Mouse (Mus musculus) layer of hippocampus, adult 2 months (tissue): Measurements from ENCODE around the gene Grcc10. TPM values are rescaled to one million over a fixed set of nuclear protein-coding genes. Genes with fewer than 3 reads are reported as not detected.

Experiments used
- DNase-seq, 2 experiments: peaks; one replicate each; pipeline ENCODE4 v3.0.0; 2022; ENCODE audit warnings: low spot score in 2 of 2
- H3K27ac ChIP-seq: fragments of 200-600 bp; 2 replicates; pipeline ENCODE4 v1.8.1; 2022
- H3K4me3 ChIP-seq: fragments of 200-600 bp; 2 replicates; pipeline ENCODE4 v1.8.1; 2022; ENCODE audit warnings: mild to moderate bottlenecking
- CTCF ChIP-seq: fragments of 200-600 bp; conservative IDR thresholded peaks from 2 replicates; pipeline ENCODE4 v1.8.1; 2022; ENCODE audit warnings: antibody characterized with exemption, mild to moderate bottlenecking, moderate library complexity
- long read RNA-seq, 2 experiments: library from polyadenylated mRNA; stranded (forward); transcript quantifications; one replicate each; pipeline ENCODE4 v2.0.0; 2021; ENCODE audit warnings: borderline mapping rate in 2 of 2
- total RNA-seq, 2 experiments: library from RNA; stranded (reverse); gene quantifications; 2 replicates each; pipeline ENCODE4 v1.2.3; 2021

Gene Grcc10
- 100 to 1,000 TPM; 295 to 339 TPM for total RNA-seq
- long read RNA-seq, experiment 1, transcript Grcc10-203 (2 exons, 424 nt): minor isoform, 6 of 180 reads
- long read RNA-seq, experiment 1, transcript Grcc10-201 (3 exons, 863 nt): major isoform, 145 of 180 reads
- long read RNA-seq, experiment 1, partial matches to known transcripts: 22 of 180 reads
- long read RNA-seq, experiment 1, other reads (novel, unspliced or antisense): 4 of 180 reads
- long read RNA-seq, experiment 2, transcript Grcc10-201 (3 exons, 863 nt): major isoform, 215 of 242 reads
- long read RNA-seq, experiment 2, transcript Grcc10-203 (2 exons, 424 nt): minor isoform, 6 of 242 reads
- long read RNA-seq, experiment 2, partial matches to known transcripts: 16 of 242 reads
- long read RNA-seq, experiment 2, other reads (novel, unspliced or antisense): 3 of 242 reads

DNA sequence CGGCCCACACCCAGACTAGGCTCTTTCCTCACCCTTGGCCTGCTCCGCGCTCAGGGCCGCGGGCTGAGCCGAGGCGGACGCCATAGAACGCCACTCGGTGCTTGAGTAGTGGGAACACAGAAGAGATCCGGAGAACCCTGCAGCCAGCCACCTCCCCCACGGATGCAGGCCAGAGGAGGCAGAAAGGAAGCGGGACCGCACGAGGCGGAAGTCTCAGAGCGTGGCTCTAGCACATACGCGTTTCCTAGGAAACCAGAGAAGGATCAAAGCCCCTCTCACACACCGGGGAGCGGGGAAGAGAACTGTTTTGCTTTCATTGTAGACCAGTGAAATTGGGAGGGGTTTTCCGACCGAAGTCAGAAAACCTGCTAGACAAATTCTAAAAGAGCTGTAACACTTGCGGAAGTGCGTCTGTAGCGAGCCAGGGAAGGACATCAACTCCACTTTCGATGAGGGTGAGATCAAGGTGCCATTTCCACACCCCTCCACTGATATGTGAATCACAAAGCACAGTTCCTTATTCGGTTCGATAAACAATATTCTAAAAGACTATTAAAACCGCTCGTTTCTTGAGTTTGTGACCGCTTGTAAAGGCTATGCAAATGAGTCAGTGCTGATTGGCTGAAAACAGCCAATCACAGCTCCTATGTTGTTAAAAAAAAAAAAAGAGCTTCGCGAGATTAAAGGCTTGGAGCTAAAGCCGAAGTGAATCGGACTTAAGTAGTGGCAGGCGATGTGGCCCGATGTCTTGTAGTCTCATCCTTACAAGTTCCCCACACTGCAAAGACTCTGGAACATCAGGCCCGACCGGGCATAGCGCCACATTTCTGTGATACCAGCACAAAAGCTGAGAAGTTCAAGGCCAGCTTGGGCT, at the start of gene Grcc10:
Grcc10 (minus strand) TSS at position 487 of the 874 bp plus-strand sequence.
- Histone ChIP-seq H3K27ac (peak within 1 kb of the TSS; percentile 100), H3K4me3 (peak within 1 kb of the TSS; percentile 65)
- peak; percentile 88 to 92 for DNase-seq
- no peak for TF ChIP-seq CTCF

DNA sequence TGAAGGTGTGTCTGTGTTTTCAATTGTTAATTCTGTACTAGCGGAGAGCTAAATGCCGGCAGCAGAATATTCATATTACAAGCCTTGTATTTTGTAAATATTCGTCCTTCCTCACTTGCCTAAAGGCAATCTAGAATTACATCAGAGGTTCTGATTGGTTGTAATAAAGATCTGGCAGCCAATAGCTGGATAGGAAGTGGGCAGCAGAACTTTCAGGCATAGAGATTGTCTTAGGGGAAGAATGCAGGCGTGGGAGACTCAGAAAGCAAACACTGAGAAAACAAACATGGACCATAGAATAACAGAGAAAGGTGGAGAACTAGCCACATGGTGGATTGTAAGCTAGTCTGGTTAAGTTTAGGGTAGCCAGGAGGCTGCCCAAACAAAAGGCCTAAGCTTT, 48.9 kb upstream of the Grcc10 start:
- no peak for DNase-seq
- no peak overlapping the region for H3K4me3 ChIP-seq
- no peak overlapping the region for H3K27ac ChIP-seq
- no peak for TF ChIP-seq CTCF

DNA sequence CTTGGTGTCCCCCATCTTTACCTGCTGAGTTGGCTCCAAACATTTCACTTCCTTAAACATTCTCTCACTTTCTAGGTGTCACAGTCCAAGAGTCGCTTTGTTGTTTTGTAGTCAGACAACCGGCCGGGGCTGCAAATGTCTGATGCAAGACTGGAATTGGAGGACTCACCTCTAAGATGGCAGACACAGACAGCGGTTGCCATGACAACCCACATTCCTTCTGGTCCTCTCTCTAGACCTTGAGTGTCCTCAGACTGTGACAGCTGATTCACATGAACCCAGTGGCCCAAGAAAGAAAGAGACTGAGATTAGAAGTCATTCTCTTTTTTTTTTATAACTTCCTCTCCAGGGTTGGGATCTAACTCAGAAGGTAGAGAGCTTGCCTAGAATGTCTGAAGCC, 48.3 kb upstream of the Grcc10 start:
- TF ChIP-seq CTCF: no peak
- no peak for DNase-seq
- H3K4me3 ChIP-seq: no peak overlapping the region

DNA sequence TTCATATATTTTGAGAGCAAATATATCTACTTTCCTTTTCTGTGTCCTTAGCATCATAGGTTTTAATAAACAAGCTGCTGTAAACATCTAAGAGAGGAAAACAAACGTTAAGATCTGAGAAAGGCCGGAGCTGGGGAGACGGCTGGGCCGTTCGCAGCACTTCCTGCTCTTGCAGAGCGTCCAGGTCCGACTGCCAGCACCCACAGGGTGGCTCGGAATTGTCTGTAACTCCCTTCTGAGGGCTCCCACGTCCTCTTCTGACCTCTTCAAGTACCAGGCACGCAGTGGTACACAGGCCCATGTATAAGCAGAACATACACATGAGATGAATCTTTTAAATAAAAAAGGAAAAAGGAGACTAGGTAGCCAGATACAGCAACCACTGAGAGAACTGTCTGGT, 46.5 kb upstream of the Grcc10 start:
- no peak overlapping the region for H3K27ac ChIP-seq
- H3K4me3 ChIP-seq: no peak overlapping the region
- no peak for TF ChIP-seq CTCF
- no peak for DNase-seq

More for the DNA sequence above, 48.3 kb upstream of the Grcc10 start:
- no peak overlapping the region for H3K27ac ChIP-seq

DNA sequence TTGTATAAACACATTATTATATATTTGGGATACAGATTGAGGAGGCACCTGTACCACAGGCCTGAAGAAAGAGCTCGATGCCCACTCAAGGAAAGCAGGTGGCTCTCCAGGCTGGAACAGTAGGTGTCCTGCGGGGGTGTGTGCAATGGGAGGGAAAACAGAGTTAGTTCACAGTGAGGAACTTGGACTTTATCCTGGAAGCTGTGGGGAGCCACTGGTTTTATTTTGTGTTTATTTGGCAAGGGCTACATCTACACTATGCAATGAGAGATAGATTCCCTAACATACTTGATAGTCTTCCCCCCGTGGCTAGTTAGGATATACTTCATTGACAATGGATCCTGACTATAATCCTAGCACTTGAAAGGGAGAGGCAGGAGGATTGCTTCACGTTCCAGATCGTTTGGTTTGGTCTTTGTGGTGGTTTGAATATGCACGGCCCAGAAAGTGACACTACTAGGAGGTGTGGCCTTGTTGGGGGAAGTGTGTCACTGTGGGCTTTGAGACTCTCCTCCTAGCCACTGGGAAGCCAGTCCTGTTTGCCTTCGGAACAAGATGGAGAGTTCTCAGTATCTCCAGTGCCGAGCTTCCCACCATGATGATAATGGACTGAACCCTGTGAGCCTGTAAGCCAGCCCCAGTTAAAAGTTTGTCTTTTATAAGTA, 45.7 kb upstream of the Grcc10 start:
- no peak for TF ChIP-seq CTCF
- no peak overlapping the region for H3K4me3 ChIP-seq
- peak overlapping the region; percentile 10; the same call in 1 of the 2 replicates for H3K27ac ChIP-seq
- DNase-seq: no peak

DNA sequence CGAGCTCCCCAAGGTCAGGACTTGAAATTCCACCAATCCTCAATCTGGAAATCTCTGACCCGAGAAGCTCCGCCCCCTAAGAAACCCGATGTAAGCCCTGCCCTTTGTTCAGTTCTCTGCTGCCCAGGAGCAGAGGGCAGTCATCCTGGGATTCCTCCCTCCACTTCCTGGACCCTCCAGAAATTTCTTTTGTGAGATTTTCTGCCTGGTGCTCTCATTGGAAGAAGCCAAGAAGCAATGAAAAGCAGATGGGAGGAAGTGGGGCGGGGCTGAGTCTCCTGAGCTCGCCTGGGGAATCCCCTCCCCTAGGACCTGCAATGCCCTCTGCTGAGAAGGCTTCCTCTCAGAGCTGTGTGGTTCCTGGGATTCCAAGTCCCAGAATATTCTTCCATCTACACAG, 41.3 kb upstream of the Grcc10 start:
- no peak for TF ChIP-seq CTCF
- Histone ChIP-seq H3K4me3 (no peak overlapping the region), H3K27ac (no peak overlapping the region)
- DNase-seq: no peak

DNA sequence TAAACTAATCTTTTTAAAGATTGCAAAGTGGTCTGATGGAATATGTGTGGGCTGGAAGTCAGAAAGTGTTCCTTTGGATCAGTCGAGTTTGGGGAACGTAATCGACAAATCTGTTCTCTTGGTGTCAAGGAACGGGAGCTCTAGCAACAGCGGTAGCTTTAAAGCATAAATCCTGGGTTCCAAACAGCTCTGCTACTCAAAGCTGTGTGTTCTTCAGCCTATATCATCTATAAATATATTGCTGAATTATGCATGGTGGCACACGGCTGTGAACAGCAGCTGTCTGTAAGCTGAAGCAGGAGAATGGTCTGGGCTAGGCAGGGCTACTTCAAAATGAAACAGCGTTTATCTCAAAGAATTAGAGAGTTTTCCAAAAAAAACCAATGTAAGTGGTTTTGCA, 39.7 kb upstream of the Grcc10 start:
- DNase-seq: no peak
- no peak overlapping the region for H3K4me3 ChIP-seq
- TF ChIP-seq CTCF: no peak

DNA sequence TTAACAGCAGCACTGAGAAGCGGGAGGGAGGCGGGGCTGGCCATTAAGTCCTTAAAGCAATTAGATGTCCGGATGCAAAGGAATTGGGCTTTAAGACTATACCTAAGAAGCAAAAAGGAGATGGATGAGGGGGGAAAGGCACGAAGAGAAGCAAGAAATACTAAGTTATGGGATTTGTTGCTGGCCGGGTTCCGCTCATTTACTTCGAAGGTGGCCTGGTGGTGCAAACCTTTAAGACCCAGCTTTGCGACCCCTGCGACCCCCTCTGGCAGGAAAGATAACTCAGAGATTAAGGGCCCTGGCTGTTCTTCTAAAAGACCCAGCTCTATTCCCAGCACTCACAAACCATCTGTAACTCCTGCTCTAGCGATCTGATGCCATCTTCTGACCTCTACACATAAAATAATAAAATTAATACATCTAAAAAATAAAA, 38.8 kb upstream of the Grcc10 start:
- peak overlapping the region; percentile 46; the same call in 1 of the 2 replicates for H3K27ac ChIP-seq
- no peak for TF ChIP-seq CTCF
- no peak for DNase-seq
- H3K4me3 ChIP-seq: peak overlapping the region; percentile 38

More for the DNA sequence above, 39.7 kb upstream of the Grcc10 start:
- H3K27ac ChIP-seq: peak overlapping the region; percentile 16; the same call in 1 of the 2 replicates

DNA sequence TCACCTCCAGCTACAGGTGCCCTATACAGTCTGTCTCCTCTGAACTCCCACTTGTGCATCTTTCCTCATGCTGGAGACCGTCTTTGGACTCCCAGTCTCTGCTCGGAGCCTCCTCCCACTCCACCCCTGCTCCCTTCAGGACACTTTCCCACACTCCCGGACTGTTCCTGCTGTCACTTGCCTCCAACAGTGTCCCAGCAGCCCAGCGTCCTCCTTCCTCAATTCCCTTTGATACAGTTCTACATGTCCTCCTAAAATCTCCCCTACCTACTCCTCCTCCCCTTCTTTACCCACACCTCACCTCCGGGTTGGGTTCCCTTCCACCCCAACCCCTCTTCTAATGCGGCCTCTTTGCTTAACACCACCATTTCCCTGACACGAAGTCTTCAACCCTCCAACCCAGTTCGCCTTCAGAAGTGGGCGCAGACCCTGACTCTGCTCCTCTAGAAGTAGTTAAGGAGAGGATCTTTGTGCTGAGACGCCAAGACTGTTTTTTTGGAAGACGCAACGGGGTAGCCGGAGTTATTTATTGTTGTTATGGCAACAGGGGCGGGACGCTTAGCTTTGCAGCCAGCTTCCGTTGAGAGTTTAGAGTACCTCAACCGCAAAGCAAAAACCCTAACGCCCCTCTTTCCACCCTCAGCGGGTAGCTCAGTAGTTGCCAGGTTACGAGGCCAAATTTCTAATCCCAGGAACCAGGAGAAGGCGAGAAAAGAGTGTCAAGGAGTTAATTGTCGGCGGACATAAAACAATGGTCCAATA, 38.2 kb upstream of the Grcc10 start, which contains the start of gene Lrrc23:
Lrrc23 (minus strand) TSS at position 506 of the 762 bp plus-strand sequence.
- peak within 1 kb of the TSS; percentile 46; the same call in 1 of the 2 replicates for H3K27ac ChIP-seq
- H3K4me3 ChIP-seq: peak within 1 kb of the TSS; percentile 38
- no peak for DNase-seq
- no peak for TF ChIP-seq CTCF

DNA sequence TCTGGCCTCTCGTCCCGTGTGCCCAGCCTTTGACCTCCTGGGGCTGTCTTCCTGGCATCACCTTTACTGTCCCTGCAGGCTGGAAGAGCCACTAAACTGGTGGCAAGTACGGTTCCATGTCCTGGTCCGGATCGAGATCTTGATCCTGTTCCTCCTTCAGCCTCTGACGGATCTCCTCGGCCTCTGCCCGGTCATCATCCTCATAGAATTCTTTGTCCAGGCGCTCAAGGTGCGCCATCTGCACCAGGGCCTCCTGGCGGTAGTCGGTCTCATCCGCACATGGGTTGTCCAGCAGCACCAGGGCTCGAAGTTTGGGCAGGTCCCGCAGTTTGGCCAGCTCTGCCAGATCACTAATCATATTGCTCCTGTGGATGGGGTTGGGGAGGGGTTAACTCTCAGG, 29.3 kb upstream of the Grcc10 start:
- H3K4me3 ChIP-seq: no peak overlapping the region

DNA sequence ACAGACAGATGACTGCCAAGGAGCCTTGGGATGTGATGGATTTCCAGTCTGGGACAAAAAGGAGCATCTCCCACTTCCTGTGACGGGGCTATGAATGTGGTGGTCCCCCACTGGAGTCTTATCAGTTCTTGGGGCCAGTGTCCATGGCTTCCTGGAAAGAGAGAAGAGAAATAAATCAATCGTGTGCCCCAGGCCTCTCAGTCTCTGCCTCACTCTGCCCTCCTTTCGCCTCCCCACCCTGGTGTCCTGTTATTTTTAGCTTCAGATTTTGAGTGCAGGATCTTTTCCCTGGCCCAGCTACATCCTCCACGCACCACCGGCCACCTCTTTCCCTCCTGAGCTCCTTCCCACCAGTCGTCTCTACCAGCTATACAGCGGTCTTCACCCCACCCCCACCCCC, 28.8 kb upstream of the Grcc10 start:
- peak overlapping the region; percentile 88 for H3K4me3 ChIP-seq
- H3K27ac ChIP-seq: peak overlapping the region; percentile 98
- TF ChIP-seq CTCF: no peak
- no peak for DNase-seq

More for the DNA sequence above, 29.3 kb upstream of the Grcc10 start:
- no peak for TF ChIP-seq CTCF
- DNase-seq: no peak
- H3K27ac ChIP-seq: 0 out of 2 replicates have a peak overlapping the region, but pooled peaks have one; percentile 10

DNA sequence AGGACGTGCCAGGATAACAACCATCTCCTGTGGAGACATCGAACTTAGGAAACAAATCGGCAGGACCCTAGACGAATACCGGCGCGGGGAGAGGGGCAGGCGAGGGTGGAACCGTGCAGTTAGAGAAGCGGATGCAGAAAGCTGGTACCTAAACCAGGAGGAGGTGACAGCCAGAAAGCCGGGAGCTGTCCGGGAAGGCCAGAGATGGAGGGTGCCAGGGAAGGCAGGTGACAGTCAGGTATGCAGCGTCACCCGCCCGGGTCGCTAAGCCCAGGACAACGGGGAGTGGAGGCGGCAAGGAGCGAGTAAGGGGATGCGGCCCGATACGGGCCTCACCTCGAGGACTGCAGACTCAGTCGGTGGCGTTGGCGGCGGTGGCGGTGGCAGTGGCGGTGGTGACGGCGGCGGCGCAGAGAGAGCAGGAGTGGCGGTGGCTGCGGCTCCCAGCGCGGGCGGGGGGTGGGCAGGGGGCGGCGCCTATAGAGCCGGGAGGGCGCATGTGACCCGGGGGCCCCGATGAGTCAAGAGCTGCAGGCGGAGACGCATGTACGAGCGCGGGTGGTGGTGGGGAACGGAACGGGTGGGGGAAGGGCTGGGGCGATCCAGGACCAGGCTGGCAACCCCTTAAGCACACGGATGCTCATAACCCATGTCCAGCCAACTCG, 28.1 kb upstream of the Grcc10 start, which contains the start of gene Eno2:
Eno2 (minus strand) TSS at position 573 of the 665 bp plus-strand sequence.
- DNase-seq: peak; percentile 80 to 81
- peak within 1 kb of the TSS; percentile 88 for H3K4me3 ChIP-seq
- TF ChIP-seq CTCF: no peak
- peak within 1 kb of the TSS; percentile 98 for H3K27ac ChIP-seq
